Mouse (Mus musculus): ENCODE results near the gene Plcb3. TPM values are rescaled to one million over a fixed set of nuclear protein-coding genes. Genes with fewer than 3 reads are reported as not detected.
A peak's percentile ranks its signal among the peaks of the same experiment; 100 is the strongest.

Gene Plcb3
- total RNA-seq (2021) = 10 to 100 TPM; 12.1 to 17.3 TPM
- long read RNA-seq, experiment 1, full-length matches to known transcripts = 53 of 71 reads
- long read RNA-seq, experiment 1, partial matches to known transcripts = 5 of 71 reads
- long read RNA-seq, experiment 1, other reads (novel, unspliced or antisense) = 13 of 71 reads
- long read RNA-seq, experiment 2, full-length matches to known transcripts = 25 of 29 reads
- long read RNA-seq, experiment 2, partial matches to known transcripts = 0 of 29 reads
- long read RNA-seq, experiment 2, other reads (novel, unspliced or antisense) = 4 of 29 reads

GRCm38 (mm10) chr19:6975537-6976521 lies at the start of gene Plcb3:
TSS of gene Plcb3 (minus strand) at chr19:6976470.
- DNase-seq = peak; percentile 73

- no peak for DNase-seq
Measured at GRCm38 (mm10) chr19:7020224-7020641, 44.0 kb upstream of the Plcb3 start.

GRCm38 (mm10) chr19:7019191-7019590 lies 42.9 kb upstream of the Plcb3 start, which contains the start of gene Fermt3:
TSS of gene Fermt3 (minus strand) at chr19:7019469.
- no peak for DNase-seq

GRCm38 (mm10) chr19:7018546-7018945 lies 42.3 kb upstream of the Plcb3 start:
- no peak for DNase-seq

- DNase-seq = no peak
Measured at GRCm38 (mm10) chr19:7017541-7018457, 41.5 kb upstream of the Plcb3 start.

- no peak for DNase-seq
Measured at GRCm38 (mm10) chr19:7014481-7015135, 38.3 kb upstream of the Plcb3 start.

GRCm38 (mm10) chr19:7013984-7014383 lies 37.7 kb upstream of the Plcb3 start:
- DNase-seq = no peak

- no peak for DNase-seq
Measured at GRCm38 (mm10) chr19:7012426-7012825, 36.2 kb upstream of the Plcb3 start.

- DNase-seq = no peak
Measured at GRCm38 (mm10) chr19:7006892-7007593, 30.8 kb upstream of the Plcb3 start.

GRCm38 (mm10) chr19:6999360-7000063 lies 23.2 kb upstream of the Plcb3 start:
- no peak for DNase-seq

- DNase-seq = no peak
Measured at GRCm38 (mm10) chr19:6997721-6998290, 21.5 kb upstream of the Plcb3 start.

GRCm38 (mm10) chr19:6996006-6996405 lies 19.7 kb upstream of the Plcb3 start, which contains the start of the genes Nudt22 and Trpt1:
TSS of gene Nudt22 (minus strand) at chr19:6996117.
TSS of gene Trpt1 (plus strand) at chr19:6996131.
- DNase-seq = peak; percentile 83

GRCm38 (mm10) chr19:6995255-6995991 lies 19.2 kb upstream of the Plcb3 start:
- DNase-seq = no peak

GRCm38 (mm10) chr19:6994489-6994888 lies 18.2 kb upstream of the Plcb3 start:
- no peak for DNase-seq

GRCm38 (mm10) chr19:6994002-6994401 lies 17.7 kb upstream of the Plcb3 start:
- no peak for DNase-seq

GRCm38 (mm10) chr19:6993011-6993770 lies 16.9 kb upstream of the Plcb3 start:
- no peak for DNase-seq

- peak; percentile 91 for DNase-seq
Measured at GRCm38 (mm10) chr19:6992011-6992858, 16.0 kb upstream of the Plcb3 start, which contains the start of gene Dnajc4. TSS of gene Dnajc4 (minus strand) at chr19:6992572.

Measured in gastrocnemius, postnatal 10 days (tissue).